Mouse (Mus musculus) stomach, embryonic 14.5 days (tissue): Measurements from ENCODE around the gene Dnajc14. TPM values are rescaled to one million over a fixed set of nuclear protein-coding genes. Genes with fewer than 3 reads are reported as not detected.

Source experiments
- ATAC-seq: fragments of 200-750 bp; cut with Nextera tagmentation; 2 replicates; pipeline ENCODE4 v1.8.0; 2017; ENCODE audit warnings: low read depth, moderate TSS enrichment; ENCODE audit not compliant: insufficient number of reproducible peaks, insufficient read depth, low FRiP score
- H3K27ac ChIP-seq: fragments of 300-500 bp; sonication (generic); 2 replicates; pipeline ENCODE4 v1.5.1; 2014; ENCODE audit warnings: mild to moderate bottlenecking, low read length, moderate library complexity, mixed read lengths
- H3K27me3 ChIP-seq: fragments of 300-500 bp; sonication (generic); 2 replicates; pipeline ENCODE4 v1.6.1; 2014; ENCODE audit warnings: low read length, control low read depth, mixed read lengths; ENCODE audit not compliant: control insufficient read depth, insufficient read depth
- H3K36me3 ChIP-seq: fragments of 300-500 bp; sonication (generic); 2 replicates; pipeline ENCODE4 v1.6.1; 2014; ENCODE audit warnings: mild to moderate bottlenecking, control low read depth, low read length, moderate library complexity, mixed read lengths; ENCODE audit not compliant: control insufficient read depth, insufficient read depth
- H3K4me1 ChIP-seq: fragments of 300-500 bp; sonication (generic); 2 replicates; pipeline ENCODE4 v1.6.1; 2014; ENCODE audit warnings: low read length, control low read depth, mixed read lengths; ENCODE audit not compliant: control insufficient read depth, insufficient read depth
- H3K4me2 ChIP-seq: fragments of 300-500 bp; sonication (generic); replicated peaks from 2 replicates; pipeline ENCODE4 v1.6.1; 2014; ENCODE audit warnings: low read depth, low read length, control low read depth
- H3K4me3 ChIP-seq: fragments of 300-500 bp; sonication (generic); 2 replicates; pipeline ENCODE4 v1.5.1; 2014; ENCODE audit warnings: low read depth, low read length, control low read depth
- H3K9ac ChIP-seq: fragments of 300-500 bp; sonication (generic); replicated peaks from 2 replicates; pipeline ENCODE4 v1.6.1; 2014; ENCODE audit warnings: low read depth, mild to moderate bottlenecking, control low read depth, low read length, moderate library complexity, mixed read lengths
- H3K9me3 ChIP-seq: fragments of 300-500 bp; sonication (generic); 2 replicates; pipeline ENCODE4 v1.6.1; 2016; ENCODE audit warnings: low read depth, low read length, control low read depth; ENCODE audit not compliant: control insufficient read depth
- WGBS: fragments of 180-500 bp; shearing (Covaris S2); extraction: QIAGEN DNeasy Blood & Tissue Kit; methylation state at CpG from one replicate; pipeline ENCODE4 v1.1.7; 2014; 5-methylcytosine and 5-hydroxymethylcytosine counted together
- polyA plus RNA-seq: library from polyadenylated mRNA; unstranded; fragments of >200 nt; fragmentation: Nextera tagmentation; extraction: Ambion mirVana; gene quantifications from 2 replicates; pipeline ENCODE4 v1.2.1, GENCODE M21; 2014

The Dnajc14 gene
- polyA plus RNA-seq, 1 experiment from 2014 or later = 40.0 TPM

DNA sequence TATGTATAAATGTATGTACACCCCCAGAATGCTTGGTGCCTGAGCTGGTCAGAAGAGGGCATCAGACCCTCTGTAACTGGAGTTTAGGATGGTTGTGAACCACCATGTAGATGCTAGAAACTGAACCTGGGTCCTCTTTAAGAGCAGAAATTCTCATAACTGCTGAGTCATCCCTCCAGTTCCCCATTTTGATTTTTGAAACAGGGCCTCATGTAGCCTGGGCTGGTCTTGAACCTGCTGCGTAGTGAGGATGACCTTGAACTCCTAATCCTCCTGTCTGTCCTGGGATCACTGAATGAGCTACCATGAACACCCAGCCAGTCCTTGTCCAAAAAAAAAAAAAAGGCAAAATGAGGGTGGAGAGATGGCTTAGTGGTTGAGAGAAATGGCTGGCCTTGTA lies 10.6 kb upstream of the Dnajc14 start:
- ATAC-seq = no peak
- Histone ChIP-seq H3K4me1 (no peaks in the 10 kb centered on the region), H3K4me2 (no peak overlapping the region), H3K36me3 (no peaks in the 10 kb centered on the region), H3K9ac (no peak overlapping the region), H3K27ac (no peak overlapping the region), H3K4me3 (no peak overlapping the region), H3K9me3 (no peaks in the 10 kb centered on the region), H3K27me3 (no peaks in the 10 kb centered on the region)
- WGBS = 94% methylated on average over 1 of the region's 1 CpGs

DNA sequence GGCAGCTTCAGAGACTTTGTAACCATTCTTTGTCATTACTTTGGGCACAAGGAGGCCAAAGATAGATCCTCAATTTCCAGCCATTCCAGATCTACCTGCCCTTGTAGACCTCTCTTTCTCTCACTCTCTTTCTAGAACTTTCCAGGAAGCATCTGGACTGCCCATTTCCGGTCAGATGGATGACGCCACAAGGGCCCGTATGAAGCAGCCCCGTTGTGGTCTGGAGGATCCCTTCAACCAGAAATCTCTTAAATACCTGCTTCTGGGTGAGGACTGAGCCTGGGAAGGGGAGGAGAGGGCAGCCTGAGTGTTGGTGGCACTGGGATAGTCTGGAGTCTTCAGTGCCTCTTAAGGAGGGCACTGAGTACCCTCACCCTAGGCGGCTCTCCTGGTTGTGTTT lies 9.5 kb upstream of the Dnajc14 start:
- no peaks in the 10 kb centered on the region for H3K4me1 ChIP-seq
- H3K4me2 ChIP-seq = no peak overlapping the region
- no peak overlapping the region for H3K9ac ChIP-seq
- no peaks in the 10 kb centered on the region for H3K27me3 ChIP-seq
- ATAC-seq = no peak
- H3K27ac ChIP-seq = no peak overlapping the region
- 91% methylated on average over 5 of the region's 5 CpGs for WGBS
- no peak overlapping the region for H3K4me3 ChIP-seq
- H3K36me3 ChIP-seq = no peaks in the 10 kb centered on the region
- H3K9me3 ChIP-seq = no peaks in the 10 kb centered on the region

DNA sequence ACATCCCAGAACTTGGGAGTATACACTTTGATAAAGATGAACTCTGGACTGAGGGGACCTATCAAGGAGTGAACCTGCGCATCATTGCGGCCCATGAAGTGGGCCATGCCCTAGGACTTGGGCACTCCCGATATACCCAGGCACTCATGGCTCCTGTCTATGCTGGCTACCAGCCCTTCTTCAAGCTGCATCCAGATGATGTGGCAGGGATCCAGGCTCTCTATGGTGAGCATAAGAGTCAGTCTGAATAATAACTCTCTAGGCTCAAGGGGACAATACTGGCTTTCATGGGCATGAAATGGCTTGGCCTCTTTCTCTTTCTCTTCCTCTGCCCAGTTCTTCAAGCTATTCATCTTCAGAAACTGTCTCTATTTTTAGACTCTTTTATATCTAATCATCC lies 8.3 kb upstream of the Dnajc14 start:
- Histone ChIP-seq H3K4me2 (no peak overlapping the region), H3K27ac (no peak overlapping the region), H3K9ac (no peak overlapping the region), H3K4me3 (no peak overlapping the region), H3K27me3 (no peaks in the 10 kb centered on the region), H3K36me3 (no peaks in the 10 kb centered on the region; the same call in none of the 2 replicates), H3K9me3 (no peaks in the 10 kb centered on the region), H3K4me1 (no peaks in the 10 kb centered on the region)
- ATAC-seq = no peak
- WGBS = 92% methylated on average over 3 of the region's 3 CpGs

DNA sequence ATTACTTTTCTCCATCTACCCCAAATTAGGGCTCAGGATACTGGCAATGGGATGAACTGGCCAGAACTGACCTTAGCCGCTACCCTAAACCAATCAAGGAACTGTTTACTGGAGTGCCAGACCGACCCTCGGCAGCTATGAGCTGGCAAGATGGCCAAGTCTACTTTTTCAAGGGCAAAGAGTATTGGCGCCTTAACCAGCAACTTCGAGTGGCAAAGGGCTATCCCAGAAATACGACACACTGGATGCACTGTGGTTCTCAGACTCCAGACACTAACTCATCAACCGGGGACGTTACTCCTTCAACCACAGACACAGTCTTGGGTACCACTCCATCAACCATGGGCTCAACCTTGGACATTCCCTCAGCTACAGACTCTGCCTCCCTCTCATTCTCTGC lies 5.2 kb upstream of the Dnajc14 start:
- 0 out of 2 replicates have a peak, but pooled peaks cover 8% of the 10 kb centered on the region for H3K4me1 ChIP-seq
- 93% methylated on average over 8 of the region's 8 CpGs for WGBS
- H3K4me2 ChIP-seq = no peak overlapping the region
- no peak overlapping the region for H3K27ac ChIP-seq
- no peaks in the 10 kb centered on the region for H3K27me3 ChIP-seq
- no peak overlapping the region for H3K9ac ChIP-seq
- peaks cover 3% of the 10 kb centered on the region for H3K36me3 ChIP-seq
- no peak overlapping the region for H3K4me3 ChIP-seq
- no peaks in the 10 kb centered on the region for H3K9me3 ChIP-seq
- no peak for ATAC-seq

DNA sequence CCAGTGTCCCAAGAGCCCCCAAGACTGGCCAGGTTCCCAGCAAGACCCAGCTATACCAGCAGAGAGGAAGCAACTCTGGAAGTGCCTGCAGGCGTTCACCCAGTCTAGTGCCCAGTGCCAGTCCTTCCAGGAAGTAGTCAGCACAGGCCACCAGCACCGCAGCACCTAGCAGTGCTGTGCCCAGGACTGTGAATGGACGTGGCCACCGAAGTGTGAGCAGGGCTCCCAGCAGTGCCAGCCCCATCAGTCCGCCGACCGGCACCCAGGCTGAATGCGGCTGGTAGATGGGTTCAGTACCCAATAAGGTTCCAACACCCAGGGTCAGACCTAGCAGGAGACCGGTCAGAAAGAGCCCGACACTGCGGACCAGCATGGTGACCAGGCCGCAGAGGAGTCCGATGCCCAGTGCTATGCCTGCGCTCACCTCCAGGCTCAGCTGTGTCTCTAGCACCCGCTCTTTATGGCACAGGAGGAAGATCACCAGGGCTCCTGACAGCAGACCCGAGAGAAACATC lies 1.8 kb upstream of the Dnajc14 start:
- no peak overlapping the region for H3K4me2 ChIP-seq
- no peak overlapping the region for H3K4me3 ChIP-seq
- 89% methylated on average over 16 of the region's 16 CpGs for WGBS

DNA sequence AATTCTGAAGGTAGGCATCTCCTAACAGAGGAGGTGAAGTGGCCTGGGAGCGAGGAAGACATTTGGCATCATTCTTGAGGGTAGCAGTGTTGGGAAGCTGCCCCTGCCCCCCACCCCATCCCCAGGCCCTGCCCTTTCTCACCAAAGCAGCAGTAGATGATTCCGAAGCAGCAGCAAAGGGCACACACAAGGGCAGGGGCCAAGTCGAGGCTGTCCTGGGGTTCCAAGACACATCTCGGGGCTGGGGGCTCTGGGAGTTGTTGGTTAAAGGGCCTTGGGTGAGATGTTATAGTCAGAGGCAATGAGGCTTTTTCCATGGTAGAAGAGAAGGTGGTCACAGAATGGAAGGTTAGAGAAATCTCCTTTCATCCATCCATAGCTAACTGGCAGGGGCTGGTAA lies 906 bp upstream of the Dnajc14 start:
- Histone ChIP-seq H3K27ac (no peak overlapping the region; the same call in 1 of the 2 replicates), H3K4me1 (peaks cover 27% of the 10 kb centered on the region), H3K9ac (peak overlapping the region; percentile 79; the same call in 1 of the 2 replicates), H3K4me2 (peak overlapping the region; percentile 58), H3K36me3 (peaks cover 10% of the 10 kb centered on the region), H3K27me3 (no peaks in the 10 kb centered on the region), H3K9me3 (no peaks in the 10 kb centered on the region), H3K4me3 (peak overlapping the region; percentile 67; the same call in 1 of the 2 replicates)
- ATAC-seq = no peak
- WGBS = 64% methylated on average over 4 of the region's 4 CpGs

More for the DNA sequence above, 1.8 kb upstream of the Dnajc14 start:
- Histone ChIP-seq H3K9ac (no peak overlapping the region), H3K27me3 (no peaks in the 10 kb centered on the region), H3K9me3 (no peaks in the 10 kb centered on the region), H3K36me3 (peaks cover 6% of the 10 kb centered on the region), H3K4me1 (peaks cover 20% of the 10 kb centered on the region), H3K27ac (no peak overlapping the region)
- ATAC-seq = no peak

DNA sequence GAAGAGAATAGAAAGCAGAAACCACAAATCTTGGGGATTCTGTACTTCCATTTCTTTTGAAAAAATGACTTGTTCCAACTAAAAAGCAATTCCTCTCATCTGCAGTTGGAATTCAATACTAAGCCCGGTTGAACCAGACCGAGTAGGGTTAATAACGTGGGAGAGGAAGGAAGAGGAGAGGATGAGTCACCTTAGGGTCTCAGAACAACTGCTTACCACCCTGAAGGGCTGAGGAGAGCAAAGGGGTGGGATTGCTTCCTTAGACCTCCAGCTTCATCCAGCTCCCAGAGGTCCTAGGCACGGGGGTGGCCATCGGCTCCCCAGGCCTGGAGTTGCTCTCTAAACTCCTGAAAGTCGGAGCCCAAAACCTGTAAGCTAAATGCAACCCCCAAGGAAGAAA lies 501 bp upstream of the Dnajc14 start:
- Histone ChIP-seq H3K4me3 (peak overlapping the region; percentile 67), H3K4me1 (peaks cover 27% of the 10 kb centered on the region), H3K36me3 (peaks cover 10% of the 10 kb centered on the region), H3K27ac (peak overlapping the region; percentile 98), H3K9ac (peak overlapping the region; percentile 79), H3K4me2 (peak overlapping the region; percentile 58), H3K9me3 (no peaks in the 10 kb centered on the region), H3K27me3 (no peaks in the 10 kb centered on the region)
- WGBS = 8% methylated on average over 6 of the region's 6 CpGs
- ATAC-seq = no peak

DNA sequence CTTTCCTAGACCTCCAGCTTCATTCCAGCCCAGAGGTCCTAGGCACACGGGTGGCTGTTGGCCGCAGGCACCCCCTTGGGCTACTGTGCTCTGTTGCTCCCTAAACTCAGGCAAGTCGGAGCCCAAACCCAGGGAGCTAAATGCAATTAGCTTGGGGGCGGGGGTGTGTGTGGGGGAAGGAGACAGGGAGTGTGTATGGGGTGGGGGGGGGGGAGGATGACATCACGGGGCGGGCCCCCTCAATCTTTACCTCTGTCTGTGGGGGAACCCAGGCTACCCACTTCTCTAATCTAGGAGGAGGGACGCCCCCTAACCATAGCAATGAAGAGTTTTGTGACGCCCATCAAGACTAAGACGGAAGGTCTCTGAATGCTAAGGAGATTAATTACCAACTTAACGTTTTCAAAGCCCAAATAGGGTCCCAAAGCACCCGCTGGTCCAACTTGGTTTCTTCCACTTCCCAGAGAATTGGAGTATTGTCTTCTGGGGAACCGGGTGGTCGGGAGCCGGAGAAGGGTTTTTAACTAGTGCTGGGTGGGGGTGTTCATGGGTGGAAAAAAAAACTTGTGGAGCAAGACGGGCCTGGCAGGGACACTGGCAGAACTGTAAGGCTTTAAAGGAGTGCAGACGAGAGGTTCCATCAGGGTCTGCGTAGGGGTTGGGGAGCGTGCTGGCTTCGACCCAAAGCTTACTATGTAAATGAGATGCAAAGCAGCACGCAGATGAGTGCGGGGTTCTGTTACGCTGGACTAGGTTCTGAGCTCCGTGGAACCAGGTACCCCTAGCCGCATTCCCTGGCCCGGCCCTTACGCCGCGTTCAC lies 619 bp downstream of the Dnajc14 start, which contains the start of gene Tmem198b:
Gene Tmem198b (minus strand): TSS at position 100 of the 821 bp plus-strand sequence.
- Histone ChIP-seq H3K4me2 (peak within 1 kb of the TSS; percentile 58), H3K9me3 (no peaks in the 10 kb centered on the region), H3K27ac (peak within 1 kb of the TSS; percentile 98), H3K4me1 (peaks cover 34% of the 10 kb centered on the region), H3K4me3 (peak within 1 kb of the TSS; percentile 67), H3K36me3 (peaks cover 11% of the 10 kb centered on the region), H3K9ac (peak within 1 kb of the TSS; percentile 79), H3K27me3 (no peaks in the 10 kb centered on the region)
- peak; percentile 42; the same call in 1 of the 2 replicates for ATAC-seq
- under 1% methylated on average over 28 of the region's 28 CpGs for WGBS
